Mouse (Mus musculus): ENCODE data around the gene Ube2cbp. TPM values are rescaled to one million over a fixed set of nuclear protein-coding genes. Genes with fewer than 3 reads are reported as not detected.

The Ube2cbp gene
- total RNA-seq (2012; rRNA removed) (3.1 and 3.3 TPM in 2 replicates), total RNA-seq (2014; rRNA removed) (5.9 and 6.4 TPM in 2 replicates), polyA plus RNA-seq (2012; ENCODE audit: insufficient read length, low read depth) (5.4 and 5.5 TPM in 2 replicates)

DNA sequence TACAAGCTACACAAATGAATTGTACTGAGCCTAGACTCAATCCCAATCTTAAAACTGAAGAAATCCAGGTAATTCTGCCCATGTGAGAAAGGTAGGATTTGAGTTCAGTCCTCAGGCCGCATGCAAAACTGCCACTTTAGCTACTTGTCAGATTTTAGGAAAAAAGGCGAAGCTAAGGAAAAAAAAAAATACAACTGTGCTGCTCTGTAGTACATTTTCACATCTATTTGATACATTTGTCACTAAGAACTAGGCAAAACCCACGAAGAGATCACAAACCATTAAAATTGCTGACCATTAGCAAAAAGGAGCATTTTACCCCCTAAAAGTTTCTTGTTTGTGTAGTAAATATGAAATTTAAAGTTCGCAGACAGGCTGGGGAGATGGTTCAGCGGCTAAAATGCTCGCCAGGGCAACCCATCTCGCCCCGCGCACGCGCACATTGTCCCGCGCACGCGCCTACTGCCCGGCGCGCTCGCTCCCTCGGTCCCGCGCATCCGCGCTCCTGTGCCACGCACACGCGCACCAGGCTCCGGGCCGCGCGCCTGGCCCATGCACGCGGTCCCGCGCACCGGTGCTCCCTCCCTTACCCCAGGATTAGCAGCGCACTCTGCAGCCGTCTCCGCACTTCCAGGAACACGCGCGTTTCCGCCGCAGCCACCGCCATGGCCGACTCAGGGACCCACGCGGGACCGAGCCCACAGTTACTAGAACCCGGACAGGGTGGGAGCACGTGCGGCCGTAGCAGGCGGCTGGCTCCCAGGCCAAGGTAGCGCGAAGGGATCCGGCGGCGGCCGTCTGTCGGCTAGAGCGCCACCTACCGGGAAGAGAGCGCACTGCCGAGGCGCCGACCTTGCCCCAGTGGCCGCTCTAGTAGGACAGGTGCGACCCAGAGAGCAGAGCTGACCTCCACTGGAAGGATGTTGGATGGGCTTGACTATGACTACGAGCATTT lies at the start of gene Ube2cbp:
TSS of gene Ube2cbp (minus strand) at position 800 of the 955 bp plus-strand sequence.
- dilution Hi-C loops (cut with MboI; ENCODE audit: extremely low pct_ligation_motif_present, extremely low pct_unique_long_range_greater_than_20kb, low sequenced_read_pairs), result no loop called here
- Histone ChIP-seq H3K79me2 (replicated peaks; ENCODE audit: control insufficient read depth, extremely low read depth, insufficient read depth, poor library complexity, severe bottlenecking) (peaks cover 15% of the 10 kb centered on the region), H3K4me2 (ENCODE audit: insufficient read depth, low read depth, poor library complexity, severe bottlenecking) (peak within 1 kb of the TSS; percentile 67), H3K4me3 (replicated peaks in 1 of 3; ENCODE audit: low read depth in 2 of 3, low read length in 2 of 3, poor library complexity in 1 of 3) (peak within 1 kb of the TSS; percentile 65 to 75 (median 67)), H3K27me3 (replicated peaks) (peaks cover 10% of the 10 kb centered on the region), H3K9me3 (replicated peaks; ENCODE audit: low read length) (no peaks in the 10 kb centered on the region), H3K4me1 (ENCODE audit: control insufficient read depth in 1 of 2, insufficient read depth in 2 of 2) (peaks cover 4 to 23% of the 10 kb centered on the region in 2 experiments; a peak in 2 of 4 replicates), H3K36me3 (replicated peaks in 1 of 2; ENCODE audit: control insufficient read depth in 1 of 2, insufficient read depth in 1 of 2, low read length in 1 of 2) (no peaks in the 10 kb centered on the region), H3K9ac (ENCODE audit: insufficient read depth, low read depth) (peak within 1 kb of the TSS; percentile 56), H3K27ac (ENCODE audit: insufficient read depth, low read depth) (no peak within 1 kb of the TSS)
- in situ Hi-C loops (cut with MboI; ENCODE audit: low pct_ligation_motif_present, low pct_unique_long_range_greater_than_20kb, low sequenced_read_pairs), result loop anchor here (10.0 to 25.0 kb wide), 2 partner anchors 110 to 273 kb away; partner anchors contain the start of genes Pgm3, Prss35 and Rwdd2a
- peak; percentile 78 for DNase-seq (ENCODE audit: extremely low read depth)
- TF ChIP-seq PAX5 (IDR thresholded peaks at IDR 0.05; ENCODE audit: low read length) (no peak), ZNF384 (IDR thresholded peaks at IDR 0.05; ENCODE audit: low read depth, low read length) (peak; percentile 57), MAZ (IDR thresholded peaks at IDR 0.05; ENCODE audit: low read depth, low read length) (no peak), POLR2AphosphoS2 (IDR thresholded peaks at IDR 0.05; ENCODE audit: low read depth, low read length) (no peak), MEF2A (IDR thresholded peaks at IDR 0.05; ENCODE audit: borderline replicate concordance, low read depth, low read length) (no peak), CTCF (conservative IDR thresholded peaks at IDR 0.05 in 1 of 2, IDR thresholded peaks at IDR 0.05 in 1 of 2; ENCODE audit: low read depth in 2 of 2, low read length in 2 of 2) (peak; percentile 56 to 89), USF1 (IDR thresholded peaks at IDR 0.05; ENCODE audit: low read depth, low read length) (no peak), POLR2A (IDR thresholded peaks at IDR 0.05; ENCODE audit: low read depth, low read length) (peak; percentile 69; the same call in 1 of the 2 replicates), USF2 (conservative IDR thresholded peaks at IDR 0.05; ENCODE audit: low read depth, low read length) (no peak), GABPA (IDR thresholded peaks at IDR 0.05; ENCODE audit: insufficient replicate concordance, low read depth, low read length) (no peak), E2F4 (IDR thresholded peaks at IDR 0.05; ENCODE audit: insufficient replicate concordance, low read depth, low read length) (no peak), TBP (conservative IDR thresholded peaks at IDR 0.05; ENCODE audit: low read depth, low read length) (peak; percentile 44; the same call in 1 of the 2 replicates), EP300 (IDR thresholded peaks at IDR 0.05; ENCODE audit: low read length) (no peak), SIN3A (IDR thresholded peaks at IDR 0.05; ENCODE audit: low read length) (no peak), SMC3 (IDR thresholded peaks at IDR 0.05; ENCODE audit: low read depth, low read length) (peak; percentile 14; the same call in 1 of the 2 replicates), UBTF (IDR thresholded peaks at IDR 0.05; ENCODE audit: low read depth, low read length) (0 out of 2 replicates have a peak, but pooled peaks have one; percentile 45), TCF12 (IDR thresholded peaks at IDR 0.05; ENCODE audit: low read depth, low read length) (0 out of 2 replicates have a peak, but pooled peaks have one; percentile 10), MYC (IDR thresholded peaks at IDR 0.05; ENCODE audit: low read depth, low read length) (peak; percentile 70), NELFE (IDR thresholded peaks at IDR 0.05; ENCODE audit: low read depth, low read length) (no peak; the same call in none of the 2 replicates), ZC3H11A (IDR thresholded peaks at IDR 0.05; ENCODE audit: low read depth, low read length) (no peak), JUND (conservative IDR thresholded peaks at IDR 0.05; ENCODE audit: low read depth, low read length) (no peak), ELF1 (IDR thresholded peaks at IDR 0.05; ENCODE audit: low read depth, low read length) (0 out of 2 replicates have a peak, but pooled peaks have one; percentile 20), BHLHE40 (IDR thresholded peaks at IDR 0.05; ENCODE audit: low read depth, low read length) (peak; percentile 89), RAD21 (IDR thresholded peaks at IDR 0.05; ENCODE audit: low read depth, low read length) (no peak; the same call in 1 of the 2 replicates), NRF1 (IDR thresholded peaks at IDR 0.05; ENCODE audit: low read depth, low read length) (peak; percentile 91), IRF4 (IDR thresholded peaks at IDR 0.05; ENCODE audit: low read depth, low read length) (no peak), MAX (IDR thresholded peaks at IDR 0.05; ENCODE audit: low read length) (peak; percentile 89), JUN (IDR thresholded peaks at IDR 0.05; ENCODE audit: insufficient read depth, low read depth, low read length) (no peak), CHD2 (IDR thresholded peaks at IDR 0.05; ENCODE audit: low read length) (no peak), CHD1 (IDR thresholded peaks at IDR 0.05; ENCODE audit: low read depth, low read length) (no peak), HCFC1 (IDR thresholded peaks at IDR 0.05; ENCODE audit: low read depth, low read length) (no peak), MXI1 (IDR thresholded peaks at IDR 0.05; ENCODE audit: low read depth, low read length) (no peak), MAFK (IDR thresholded peaks at IDR 0.05; ENCODE audit: insufficient replicate concordance, low read length) (0 out of 2 replicates have a peak, but pooled peaks have one; percentile 6), ZMIZ1 (IDR thresholded peaks at IDR 0.05; ENCODE audit: low read depth, low read length) (no peak), ZKSCAN1 (IDR thresholded peaks at IDR 0.05; ENCODE audit: borderline replicate concordance, low read depth, low read length) (no peak), RCOR1 (conservative IDR thresholded peaks at IDR 0.05; ENCODE audit: low read depth, low read length) (no peak), ETS1 (conservative IDR thresholded peaks at IDR 0.05; ENCODE audit: low read depth, low read length) (no peak)

Data from CH12.LX (cell line).